Mouse (Mus musculus) layer of hippocampus, adult 9-10 months (tissue): ENCODE results near the gene Olfr1055.
"Not testable (repeated sequence)": the region's sequence is repeated elsewhere in the genome, so short reads cannot be mapped to it uniquely, and the experiment has no call there.

ENCODE experiments used
- DNase-seq: peaks from one replicate; pipeline ENCODE4 v3.0.0; 2022; ENCODE audit warnings: low spot score

Olfr1055 gene

DNA sequence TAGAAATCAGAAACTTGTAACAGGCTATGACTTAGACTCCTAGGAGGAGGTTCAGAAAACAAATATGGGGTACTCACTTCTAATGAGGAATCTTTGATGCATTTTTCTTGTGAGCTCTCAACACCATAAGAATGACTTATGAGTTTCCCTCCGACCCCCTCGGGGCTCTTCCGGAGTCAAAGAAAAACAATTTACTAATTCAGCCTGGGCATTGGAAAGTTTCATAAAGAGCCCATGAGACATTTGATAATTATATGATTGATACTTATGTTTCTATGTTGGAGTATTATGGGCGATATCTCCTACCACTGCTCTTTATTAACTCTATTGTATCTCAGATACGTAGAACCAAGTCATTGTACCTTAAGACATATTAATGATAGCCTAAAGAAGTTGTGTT, at the start of gene Olfr1055:
Gene Olfr1055 (minus strand): TSS at position 101 of the 400 bp plus-strand sequence.
- DNase-seq = no peak

DNA sequence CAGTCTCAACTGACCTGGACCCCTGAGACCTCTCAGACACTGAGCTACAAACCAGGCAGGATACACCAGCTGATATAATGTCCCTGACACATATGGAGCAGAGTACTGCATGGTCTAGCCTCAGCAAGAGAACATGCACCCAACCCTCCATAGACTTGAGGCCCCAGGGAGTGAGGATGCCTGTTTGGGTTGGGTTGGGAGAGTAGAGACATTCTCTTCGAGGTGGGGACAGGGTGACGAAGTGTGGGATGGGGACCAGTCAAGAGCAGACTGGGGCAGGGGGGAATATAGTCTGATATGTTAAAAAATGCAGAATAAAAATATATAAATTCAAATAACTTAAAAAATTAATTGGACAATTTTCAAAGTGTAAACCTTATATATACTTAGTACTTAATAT, 45.0 kb upstream of the Olfr1055 start:
- no peak for DNase-seq

DNA sequence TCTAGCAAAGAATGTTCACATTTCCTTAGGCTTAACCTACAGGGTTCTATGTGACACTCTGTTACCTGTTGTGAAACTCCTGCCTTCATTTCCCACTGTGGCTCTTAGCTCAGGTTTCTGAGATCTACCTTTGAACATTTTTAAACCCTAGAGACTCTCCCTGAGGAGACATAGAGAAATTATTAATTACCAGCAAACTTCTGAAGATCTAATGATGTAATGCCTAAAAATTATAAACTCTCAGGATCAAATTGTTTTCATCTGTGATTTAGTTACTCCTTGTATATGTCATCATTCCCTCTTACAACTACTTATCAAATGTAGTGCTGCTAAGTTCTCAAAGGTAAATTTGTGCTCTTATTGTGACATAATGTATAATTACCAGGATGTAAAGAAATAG, 38.4 kb upstream of the Olfr1055 start, which contains the start of gene Olfr1058:
Gene Olfr1058 (minus strand): TSS at position 101 of the 400 bp plus-strand sequence.
- not testable (repeated sequence) for DNase-seq

DNA sequence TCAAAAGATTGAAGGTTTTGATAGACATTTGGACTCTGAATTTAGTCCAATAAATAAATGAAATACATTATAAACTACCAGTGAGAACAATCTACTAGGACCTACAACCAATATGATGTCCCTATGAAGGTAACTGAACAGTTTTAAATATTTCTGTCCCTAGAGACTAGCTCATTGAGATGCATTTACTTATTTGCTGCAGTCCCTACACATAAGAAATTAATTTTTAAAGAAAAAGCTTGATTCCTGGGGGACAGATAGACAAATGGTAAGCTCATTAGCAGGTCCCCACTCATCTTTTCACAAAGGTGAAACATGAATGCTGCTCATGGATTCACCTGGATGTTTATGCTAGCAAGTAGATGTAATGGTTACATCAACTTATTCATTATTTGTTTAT, 28.2 kb upstream of the Olfr1055 start, which contains the start of gene Olfr1057:
Gene Olfr1057 (minus strand): TSS at position 101 of the 400 bp plus-strand sequence.
- DNase-seq = no peak

DNA sequence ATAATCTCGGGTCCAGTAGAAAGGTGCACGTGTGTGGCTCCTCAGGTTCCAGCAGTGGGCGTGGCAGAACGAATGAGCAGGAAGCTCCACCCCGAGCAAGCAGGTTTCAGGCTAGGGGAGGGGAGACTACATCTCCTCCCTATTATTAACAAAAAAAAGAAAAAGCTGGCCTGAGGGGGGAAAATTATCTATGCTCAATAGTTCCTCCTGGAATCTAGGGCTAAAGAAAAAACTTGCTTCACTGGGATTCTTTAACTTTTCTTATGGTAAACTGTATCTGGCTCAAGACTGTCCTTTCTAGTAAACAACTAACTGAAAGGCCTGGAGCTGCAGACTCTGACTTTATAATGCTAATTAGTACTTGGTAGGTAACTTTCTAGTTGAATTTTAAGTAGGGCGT, 16.3 kb upstream of the Olfr1055 start:
- DNase-seq = not testable (repeated sequence)

DNA sequence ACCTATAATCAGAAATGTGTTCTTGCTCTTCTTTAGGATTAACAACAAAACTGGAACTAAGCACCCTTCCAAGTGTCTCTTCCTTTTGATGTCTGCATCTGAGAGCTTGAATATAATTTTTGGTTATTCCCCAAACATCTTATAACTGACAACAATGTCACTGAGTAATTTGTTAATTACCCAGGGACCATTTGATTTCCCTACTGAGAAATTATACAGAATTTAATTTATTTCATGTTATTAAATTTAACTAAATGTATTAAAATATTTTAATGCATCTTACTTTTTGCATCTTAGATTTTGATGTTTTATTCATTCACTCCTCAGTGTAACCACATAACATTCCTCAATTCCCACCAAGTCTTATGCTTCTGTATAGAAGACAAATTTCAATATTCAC, 12.3 kb upstream of the Olfr1055 start, which contains the start of gene Olfr1056:
Gene Olfr1056 (minus strand): TSS at position 101 of the 400 bp plus-strand sequence.
- DNase-seq = no peak

DNA sequence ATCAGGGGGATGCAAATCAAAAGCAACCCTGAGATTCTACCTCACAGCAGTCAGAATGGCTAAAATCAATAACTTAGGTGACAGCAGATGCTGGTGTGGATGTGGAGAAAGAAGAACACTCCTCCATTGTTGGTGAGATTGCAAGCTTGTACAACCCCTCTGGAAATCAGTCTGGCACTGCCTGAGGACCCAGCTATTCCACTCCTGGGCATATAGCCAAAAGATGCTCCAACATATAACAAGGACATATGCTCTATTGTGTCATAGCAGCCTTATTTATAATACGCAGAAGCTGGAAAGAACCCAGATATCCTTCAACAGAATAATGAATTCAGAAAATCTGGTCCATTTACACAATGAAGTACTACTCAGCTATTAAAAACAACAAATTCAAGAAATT, 1.7 kb upstream of the Olfr1055 start:
- DNase-seq = peak; percentile 17

DNA sequence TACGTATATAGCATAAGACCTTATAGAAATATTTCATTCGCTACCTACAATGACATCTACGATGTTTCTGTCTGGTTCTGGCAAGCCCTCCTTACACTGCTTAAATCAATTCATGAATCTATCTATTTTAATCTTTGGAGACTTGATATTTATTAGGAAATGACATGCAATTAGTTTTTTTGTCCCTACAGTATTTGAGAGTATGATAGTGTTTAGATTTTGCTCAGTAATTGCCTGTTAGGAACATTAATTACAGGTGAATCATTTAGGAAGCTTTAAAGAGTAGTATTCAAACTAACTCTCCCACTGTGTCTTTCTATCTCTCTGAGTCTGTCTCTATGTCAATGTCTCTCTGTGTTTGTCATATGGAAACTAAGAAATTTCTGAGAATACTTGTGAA, 14.8 kb downstream of the Olfr1055 start, which contains the start of gene Olfr1054:
Gene Olfr1054 (minus strand): TSS at position 101 of the 400 bp plus-strand sequence.
- no peak for DNase-seq

DNA sequence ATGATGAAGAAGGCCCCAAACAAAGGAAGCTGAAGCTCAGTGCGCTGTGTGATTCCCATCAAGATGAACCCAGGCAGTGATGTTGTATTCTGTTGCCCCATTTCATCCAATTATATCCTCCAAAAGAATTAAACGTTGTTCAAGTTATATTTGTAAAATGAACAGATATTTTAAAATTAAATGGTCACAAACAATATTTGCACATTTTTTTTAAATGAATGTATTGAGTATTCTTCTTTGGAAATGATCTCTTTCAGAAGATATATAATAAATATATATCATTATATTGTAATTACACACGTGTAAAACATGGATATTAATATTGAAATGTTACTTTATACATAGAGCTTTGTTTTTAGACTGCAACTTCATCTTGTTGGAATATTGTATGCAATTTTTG, 34.9 kb downstream of the Olfr1055 start, which contains the start of gene Olfr1053:
Gene Olfr1053 (minus strand): TSS at position 101 of the 400 bp plus-strand sequence.
- DNase-seq = no peak
